Mouse (Mus musculus): Measurements from ENCODE around the gene Cnn3. TPM values are rescaled to one million over a fixed set of nuclear protein-coding genes. Genes with fewer than 3 reads are reported as not detected.

The Cnn3 gene
- 100 to 1,000 TPM in 1 of 4 experiments, 10 to 100 TPM in 3; 69.4 to 104 (median 78.6) TPM for total RNA-seq (2022)

- peak; percentile 37 to 82 for DNase-seq (ENCODE audit: low spot score in 2 of 2)
Observed at GRCm38 (mm10) chr3:121425861-121426620, at the start of gene Cnn3. Gene Cnn3, plus strand, starts transcription at chr3:121426497.

- DNase-seq (ENCODE audit: low spot score in 2 of 2) = no peak
Observed at GRCm38 (mm10) chr3:121378708-121379612, 47.3 kb upstream of the Cnn3 start.

GRCm38 (mm10) chr3:121379699-121380098, 46.6 kb upstream of the Cnn3 start:
- DNase-seq (ENCODE audit: low spot score in 2 of 2) = no peak

- no peak for DNase-seq (ENCODE audit: low spot score in 2 of 2)
Observed at GRCm38 (mm10) chr3:121387471-121388009, 38.8 kb upstream of the Cnn3 start.

- DNase-seq (ENCODE audit: low spot score in 2 of 2) = no peak
Observed at GRCm38 (mm10) chr3:121389366-121389765, 36.9 kb upstream of the Cnn3 start.

- DNase-seq (ENCODE audit: low spot score in 2 of 2) = no peak
Observed at GRCm38 (mm10) chr3:121389860-121390530, 36.3 kb upstream of the Cnn3 start.

- DNase-seq (ENCODE audit: low spot score in 2 of 2) = no peak
Observed at GRCm38 (mm10) chr3:121390724-121391123, 35.6 kb upstream of the Cnn3 start.

GRCm38 (mm10) chr3:121395588-121396295, 30.6 kb upstream of the Cnn3 start:
- no peak for DNase-seq (ENCODE audit: low spot score in 2 of 2)

GRCm38 (mm10) chr3:121396561-121396960, 29.7 kb upstream of the Cnn3 start:
- no peak for DNase-seq (ENCODE audit: low spot score in 2 of 2)

GRCm38 (mm10) chr3:121397007-121397406, 29.3 kb upstream of the Cnn3 start:
- no peak for DNase-seq (ENCODE audit: low spot score in 2 of 2)

- no peak for DNase-seq (ENCODE audit: low spot score in 2 of 2)
Observed at GRCm38 (mm10) chr3:121401384-121401783, 24.9 kb upstream of the Cnn3 start.

- DNase-seq (ENCODE audit: low spot score in 2 of 2) = no peak
Observed at GRCm38 (mm10) chr3:121402096-121402495, 24.2 kb upstream of the Cnn3 start.

- no peak for DNase-seq (ENCODE audit: low spot score in 2 of 2)
Observed at GRCm38 (mm10) chr3:121403449-121403848, 22.8 kb upstream of the Cnn3 start.

- no peak for DNase-seq (ENCODE audit: low spot score in 2 of 2)
Observed at GRCm38 (mm10) chr3:121405101-121405500, 21.2 kb upstream of the Cnn3 start.

- no peak for DNase-seq (ENCODE audit: low spot score in 2 of 2)
Observed at GRCm38 (mm10) chr3:121407417-121407816, 18.9 kb upstream of the Cnn3 start.

GRCm38 (mm10) chr3:121408386-121408785, 17.9 kb upstream of the Cnn3 start:
- no peak for DNase-seq (ENCODE audit: low spot score in 2 of 2)

- no peak for DNase-seq (ENCODE audit: low spot score in 2 of 2)
Observed at GRCm38 (mm10) chr3:121411450-121411849, 14.8 kb upstream of the Cnn3 start.

GRCm38 (mm10) chr3:121416171-121417154, 9.8 kb upstream of the Cnn3 start:
- DNase-seq (ENCODE audit: low spot score in 2 of 2) = no peak

GRCm38 (mm10) chr3:121417379-121418250, 8.7 kb upstream of the Cnn3 start:
- no peak for DNase-seq (ENCODE audit: low spot score in 2 of 2)

Data from left cerebral cortex, adult 8-10 months (tissue).